Mouse (Mus musculus) testis, adult 2 months (tissue): ENCODE measurements around the gene Dnah9. TPM values are rescaled to one million over a fixed set of nuclear protein-coding genes. Genes with fewer than 3 reads are reported as not detected.
A peak's percentile ranks its signal among the peaks of the same experiment; 100 is the strongest.

Experiments
- H3K27ac ChIP-seq: fragments of 200-500 bp; 2 replicates; pipeline ENCODE4 v1.5.1; 2012; ENCODE audit warnings: low read depth, low read length; ENCODE audit not compliant: control insufficient read depth, insufficient read depth
- H3K27me3 ChIP-seq: fragments of 200-500 bp; 2 replicates; pipeline ENCODE4 v1.6.1; 2012; ENCODE audit warnings: mild to moderate bottlenecking, low read length, moderate library complexity; ENCODE audit not compliant: control insufficient read depth, insufficient read depth
- H3K36me3 ChIP-seq: fragments of 200-500 bp; 2 replicates; pipeline ENCODE4 v1.6.1; 2012; ENCODE audit warnings: mild to moderate bottlenecking, low read length; ENCODE audit not compliant: control insufficient read depth, insufficient read depth
- H3K4me1 ChIP-seq: fragments of 200-500 bp; 2 replicates; pipeline ENCODE4 v1.6.1; 2012; ENCODE audit warnings: low read length; ENCODE audit not compliant: control insufficient read depth, insufficient read depth
- H3K4me3 ChIP-seq: fragments of 200-500 bp; 2 replicates; pipeline ENCODE4 v1.5.1; 2012; ENCODE audit warnings: low read depth, mild to moderate bottlenecking, low read length, moderate library complexity, mixed read lengths; ENCODE audit not compliant: control insufficient read depth
- CTCF ChIP-seq: fragments of 200-500 bp; IDR thresholded peaks from 2 replicates; pipeline ENCODE4 v1.5.1; 2012; ENCODE audit warnings: low read depth, mild to moderate bottlenecking, inconsistent platforms, low read length, moderate library complexity; ENCODE audit not compliant: control insufficient read depth, insufficient read depth, insufficient replicate concordance
- POLR2A ChIP-seq: fragments of 200-500 bp; IDR thresholded peaks from 2 replicates; pipeline ENCODE4 v1.6.1; 2012; ENCODE audit warnings: low read depth, mild to moderate bottlenecking, inconsistent platforms, low read length, moderate library complexity; ENCODE audit not compliant: control insufficient read depth
- polyA plus RNA-seq: library from polyadenylated mRNA; depleted of rRNA; stranded (reverse); fragments of >200 nt; gene quantifications from 2 replicates; pipeline ENCODE4 v1.2.3, GENCODE M21; 2012; rRNA removed

Gene Dnah9
- polyA plus RNA-seq: 1.6 and 2.1 TPM in 2 replicates

DNA sequence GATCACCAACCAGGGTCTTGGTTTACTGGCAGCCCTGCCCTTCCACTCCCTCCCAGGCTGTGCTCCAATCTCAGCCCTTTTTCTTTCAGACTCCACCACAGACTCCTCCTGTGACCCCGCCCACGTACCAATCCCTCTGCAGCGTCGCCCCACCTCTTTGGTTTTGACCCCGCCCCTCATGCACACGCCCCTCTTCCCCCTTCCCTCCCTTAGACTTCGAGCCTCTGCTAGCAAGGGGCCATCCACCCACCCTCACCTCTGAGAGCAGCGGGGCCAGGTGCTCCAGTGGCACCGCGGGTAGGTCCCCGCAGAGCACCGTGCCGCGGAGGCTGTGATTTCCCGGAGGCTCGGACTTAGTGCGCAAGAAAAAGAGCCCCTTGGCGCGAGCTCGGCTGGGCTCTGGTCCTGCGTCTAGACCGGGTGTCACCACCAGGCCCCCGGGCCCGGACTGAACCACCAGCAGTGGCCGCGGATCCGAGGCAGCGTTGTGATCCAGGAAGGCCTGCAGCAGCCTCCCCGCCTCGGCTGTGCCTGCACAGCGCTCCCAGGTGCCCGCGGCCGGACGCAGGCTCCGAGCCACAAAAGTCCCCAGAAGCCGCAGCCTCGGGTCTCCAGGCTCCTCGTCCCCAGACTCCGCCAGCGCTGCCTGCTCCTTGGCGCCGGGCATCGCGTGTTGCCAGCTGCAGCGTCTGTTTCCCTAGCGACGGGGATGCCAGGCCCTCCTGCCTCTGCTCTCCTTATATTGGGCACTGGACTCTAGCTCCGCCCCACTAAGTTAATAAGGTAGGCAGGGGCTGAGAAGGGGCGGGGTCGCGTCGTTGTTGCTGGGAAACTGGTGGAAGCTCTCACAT, at the start of gene Dnah9:
Gene Dnah9, minus strand, starts transcription at position 751 of the 851 bp plus-strand sequence.
- Histone ChIP-seq H3K4me1 (peaks cover 5% of the 10 kb centered on the region), H3K27ac (no peak within 1 kb of the TSS), H3K4me3 (peak within 1 kb of the TSS; percentile 62), H3K27me3 (no peaks in the 10 kb centered on the region), H3K36me3 (no peaks in the 10 kb centered on the region)
- TF ChIP-seq POLR2A (peak; percentile 34; the same call in 1 of the 2 replicates), CTCF (no peak)

DNA sequence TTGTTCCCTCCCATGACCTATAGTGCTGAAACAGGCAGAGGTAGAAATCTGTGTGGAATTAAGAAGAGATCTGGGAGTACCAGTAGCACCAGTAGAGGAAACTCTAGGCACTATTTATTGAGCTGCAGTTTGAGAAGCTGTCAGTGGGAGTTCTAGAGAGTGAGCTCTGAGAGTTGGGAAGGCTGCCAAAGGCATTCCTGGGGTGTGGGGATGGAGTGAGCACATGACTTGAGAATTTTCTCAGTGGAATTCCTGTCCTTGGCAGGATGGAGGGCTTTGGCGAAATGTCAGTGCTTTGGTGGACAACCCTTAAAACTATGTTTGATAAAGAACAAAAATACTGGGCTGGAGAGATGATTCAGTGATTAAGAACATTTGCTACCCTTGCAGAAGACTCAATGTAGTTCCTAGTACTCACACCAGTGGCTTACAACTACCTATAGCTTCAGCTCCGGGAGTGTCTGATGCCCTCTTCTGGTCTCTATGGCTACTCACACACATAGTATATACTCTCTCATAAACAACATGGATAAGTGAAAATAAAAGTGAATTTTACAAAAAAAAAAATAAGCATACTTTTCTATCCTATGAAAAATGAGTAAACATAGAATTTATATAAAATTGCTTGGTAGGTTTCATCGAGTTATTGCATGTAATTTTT, 20.4 kb upstream of the Dnah9 start:
- TF ChIP-seq POLR2A (no peak), CTCF (no peak)
- no peak overlapping the region for H3K27ac ChIP-seq
- H3K4me1 ChIP-seq: no peaks in the 10 kb centered on the region

DNA sequence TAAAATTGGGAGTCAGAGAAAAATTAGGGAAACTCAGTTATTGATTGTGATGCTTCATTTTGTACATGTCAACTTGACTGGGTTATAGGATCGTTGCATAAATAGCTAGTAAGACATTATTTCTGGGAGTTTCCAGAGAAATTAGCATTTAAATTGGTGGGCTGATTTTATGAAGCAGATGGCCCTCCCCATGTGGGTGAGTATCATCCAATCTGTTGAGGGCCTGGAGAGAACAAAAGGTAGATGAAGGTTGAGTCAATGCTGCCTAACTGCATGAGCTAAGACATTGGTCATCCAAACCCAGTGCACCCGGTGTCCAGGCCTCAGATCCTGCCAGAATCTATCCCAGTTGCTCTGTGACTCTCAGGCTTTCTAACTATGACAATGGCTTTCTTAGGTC, 19.8 kb upstream of the Dnah9 start:
- H3K36me3 ChIP-seq: no peaks in the 10 kb centered on the region
- no peaks in the 10 kb centered on the region for H3K4me1 ChIP-seq
- H3K27ac ChIP-seq: no peak overlapping the region
- no peak overlapping the region for H3K4me3 ChIP-seq
- no peak for TF ChIP-seq POLR2A
- no peak for TF ChIP-seq CTCF
- H3K27me3 ChIP-seq: no peaks in the 10 kb centered on the region

More for the DNA sequence above, 20.4 kb upstream of the Dnah9 start:
- no peaks in the 10 kb centered on the region for H3K36me3 ChIP-seq
- H3K27me3 ChIP-seq: no peaks in the 10 kb centered on the region
- no peak overlapping the region for H3K4me3 ChIP-seq

DNA sequence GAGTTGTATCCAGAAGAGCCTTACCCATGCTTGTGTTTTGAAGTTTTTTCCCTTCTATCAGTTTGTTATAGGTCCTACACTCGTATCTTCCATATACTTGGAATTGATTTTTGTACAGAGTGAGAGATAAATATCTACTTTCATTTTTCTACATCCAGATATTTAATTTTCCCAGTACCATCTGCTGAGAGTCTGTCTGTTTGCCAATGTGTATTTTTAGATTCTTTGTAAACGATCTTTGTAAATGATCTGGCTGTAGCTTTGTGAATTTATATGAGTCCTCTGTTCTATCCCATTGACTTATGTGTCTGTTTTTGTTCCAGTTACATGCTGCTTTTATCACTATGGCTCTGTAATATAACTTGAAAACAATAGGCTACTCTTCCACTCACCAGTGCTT, 9.4 kb upstream of the Dnah9 start:
- TF ChIP-seq POLR2A (no peak), CTCF (no peak)
- no peak overlapping the region for H3K27ac ChIP-seq
- no peaks in the 10 kb centered on the region for H3K27me3 ChIP-seq
- no peaks in the 10 kb centered on the region for H3K36me3 ChIP-seq
- no peak overlapping the region for H3K4me3 ChIP-seq
- no peaks in the 10 kb centered on the region for H3K4me1 ChIP-seq

DNA sequence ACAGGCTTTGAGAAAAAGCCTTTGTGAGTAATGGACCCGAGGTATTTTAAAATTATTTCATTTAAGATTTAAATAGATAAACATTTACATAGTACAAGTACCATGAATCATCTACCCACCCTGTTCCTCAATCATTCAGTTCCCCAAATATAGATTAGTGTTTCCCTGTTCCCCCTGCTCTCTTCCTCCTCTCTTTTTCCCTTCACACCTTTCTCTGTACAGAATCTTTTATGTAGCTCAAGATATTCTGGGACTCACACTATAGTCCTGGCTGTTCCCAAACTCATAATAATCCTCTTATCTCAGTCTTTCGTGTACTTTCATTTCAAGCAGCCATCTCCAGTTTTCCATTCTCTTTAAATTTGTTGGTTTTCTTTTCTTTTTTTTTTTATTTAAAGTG, 4.3 kb downstream of the Dnah9 start:
- Histone ChIP-seq H3K4me3 (no peak overlapping the region), H3K4me1 (peaks cover 5% of the 10 kb centered on the region), H3K27me3 (no peaks in the 10 kb centered on the region), H3K27ac (no peak overlapping the region), H3K36me3 (no peaks in the 10 kb centered on the region)
- TF ChIP-seq POLR2A: no peak
- no peak for TF ChIP-seq CTCF

DNA sequence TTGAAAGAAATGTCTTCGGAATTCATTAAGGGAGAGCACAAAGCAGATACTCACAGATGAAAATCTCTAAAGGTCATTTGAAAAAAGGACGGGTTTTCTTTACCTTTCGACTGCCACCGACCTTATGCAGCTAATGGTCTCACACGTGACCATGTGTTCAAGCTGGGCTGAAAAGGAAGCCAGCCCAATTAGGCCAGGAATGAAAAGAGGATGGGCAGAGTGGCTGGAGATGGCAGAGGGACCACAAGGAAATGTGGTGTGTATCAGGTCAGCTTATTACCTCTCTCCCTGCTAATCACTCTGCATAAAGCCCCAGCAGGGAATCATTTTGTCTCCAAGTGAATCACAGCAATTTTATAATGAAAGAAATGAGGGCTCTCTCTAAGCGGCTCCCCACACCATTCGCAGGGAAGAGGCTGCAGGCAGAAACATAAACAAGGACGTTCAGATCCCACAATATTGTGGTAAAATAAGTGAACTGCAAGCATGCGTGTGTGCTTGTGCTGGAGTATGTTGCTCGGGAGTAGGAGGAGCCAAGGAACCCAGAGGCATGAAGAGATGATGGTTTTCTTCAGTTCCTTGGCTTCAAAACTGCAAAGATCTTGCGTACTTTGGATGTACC, 27.6 kb downstream of the Dnah9 start:
- H3K27ac ChIP-seq: no peak overlapping the region
- H3K27me3 ChIP-seq: no peaks in the 10 kb centered on the region
- no peak overlapping the region for H3K4me3 ChIP-seq
- H3K4me1 ChIP-seq: no peaks in the 10 kb centered on the region
- no peak for TF ChIP-seq CTCF
- no peak for TF ChIP-seq POLR2A
- no peaks in the 10 kb centered on the region for H3K36me3 ChIP-seq

DNA sequence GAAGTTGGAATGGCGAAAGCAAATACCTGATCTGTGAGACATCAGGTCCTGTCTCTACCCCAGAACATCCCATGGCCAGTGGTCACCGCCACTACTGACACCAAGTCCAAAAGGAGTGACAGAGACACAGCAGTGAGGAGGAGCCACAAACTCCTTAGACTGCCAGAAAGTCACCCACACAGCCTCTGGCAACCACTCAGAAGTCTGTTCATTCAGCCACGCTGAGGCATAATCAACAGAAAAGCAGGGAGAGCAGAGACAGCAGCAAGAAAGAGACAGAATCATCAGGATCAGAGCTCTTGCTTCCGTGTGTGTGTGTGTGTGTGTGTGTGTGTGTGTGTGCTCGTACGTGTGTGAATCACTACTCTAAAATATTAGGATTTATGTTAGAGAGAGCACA, 33.5 kb downstream of the Dnah9 start:
- no peak overlapping the region for H3K4me3 ChIP-seq
- H3K27ac ChIP-seq: no peak overlapping the region
- no peaks in the 10 kb centered on the region for H3K36me3 ChIP-seq
- no peaks in the 10 kb centered on the region for H3K4me1 ChIP-seq
- no peaks in the 10 kb centered on the region for H3K27me3 ChIP-seq
- TF ChIP-seq POLR2A (no peak), CTCF (no peak)
